Mouse (Mus musculus) erythroblast, embryonic 14.5 days (primary cell): Measurements from ENCODE around the gene Ctf2.

Experiments
- GATA1 ChIP-seq: IDR thresholded peaks from 2 replicates; pipeline ENCODE4 v1.6.1; 2012; ENCODE audit warnings: low read length, inconsistent platforms, mixed read lengths
- TAL1 ChIP-seq: IDR thresholded peaks from 3 replicates; pipeline ENCODE4 v1.6.1; 2012; ENCODE audit warnings: low read length, inconsistent platforms, mixed read lengths

- TF ChIP-seq TAL1 = no peak
- TF ChIP-seq GATA1 = no peak
Measured at GRCm38 (mm10) chr7:127705706-127706105, 26.3 kb downstream of the Ctf2 start.
